Mouse (Mus musculus) neural tube, embryonic 14.5 days (tissue): Measurements from ENCODE around the gene Gm49450. TPM values are rescaled to one million over a fixed set of nuclear protein-coding genes. Genes with fewer than 3 reads are reported as not detected.
A peak's percentile ranks its signal among the peaks of the same experiment; 100 is the strongest.
"Not testable (repeated sequence)": the region's sequence is repeated elsewhere in the genome, so short reads cannot be mapped to it uniquely, and the experiment has no call there.

Experiments
- ATAC-seq: fragments of 200-750 bp; cut with Nextera tagmentation; 2 replicates; pipeline ENCODE4 v1.8.0; 2017; ENCODE audit warnings: low read depth, mild to moderate bottlenecking, moderate TSS enrichment, moderate library complexity
- H3K27ac ChIP-seq: fragments of 300-500 bp; sonication (generic); 2 replicates; pipeline ENCODE4 v1.5.1; 2014; ENCODE audit warnings: low read depth, mild to moderate bottlenecking, control low read depth, low read length, moderate library complexity, mixed read lengths
- H3K27me3 ChIP-seq: fragments of 300-500 bp; sonication (generic); 2 replicates; pipeline ENCODE4 v1.6.1; 2014; ENCODE audit warnings: low read length; ENCODE audit not compliant: control insufficient read depth, insufficient read depth
- H3K36me3 ChIP-seq: fragments of 300-500 bp; sonication (generic); 2 replicates; pipeline ENCODE4 v1.6.1; 2014; ENCODE audit warnings: low read length, mixed read lengths; ENCODE audit not compliant: control insufficient read depth, insufficient read depth
- H3K4me1 ChIP-seq: fragments of 300-500 bp; sonication (generic); 2 replicates; pipeline ENCODE4 v1.6.1; 2014; ENCODE audit warnings: low read length; ENCODE audit not compliant: control insufficient read depth, insufficient read depth
- H3K4me2 ChIP-seq: fragments of 300-500 bp; sonication (generic); 2 replicates; pipeline ENCODE4 v1.6.1; 2014; ENCODE audit warnings: mild to moderate bottlenecking, low read depth, low read length, control low read depth
- H3K4me3 ChIP-seq: fragments of 300-500 bp; sonication (generic); 2 replicates; pipeline ENCODE4 v1.5.1; 2014; ENCODE audit warnings: low read depth, low read length, control low read depth, mixed read lengths
- H3K9ac ChIP-seq: fragments of 300-500 bp; sonication (generic); replicated peaks from 2 replicates; pipeline ENCODE4 v1.6.1; 2014; ENCODE audit warnings: low read depth, mild to moderate bottlenecking, control low read depth, low read length, mixed read lengths
- H3K9me3 ChIP-seq: fragments of 300-500 bp; sonication (generic); 2 replicates; pipeline ENCODE4 v1.6.1; 2016; ENCODE audit warnings: low read length; ENCODE audit not compliant: control insufficient read depth
- WGBS: fragments of 180-500 bp; shearing (Covaris S2); extraction: QIAGEN DNeasy Blood & Tissue Kit; methylation state at CpG from one replicate; pipeline ENCODE4 v1.1.7; 2014; 5-methylcytosine and 5-hydroxymethylcytosine counted together
- polyA plus RNA-seq: library from polyadenylated mRNA; unstranded; fragments of >200 nt; fragmentation: Nextera tagmentation; extraction: Ambion mirVana; gene quantifications from 2 replicates; pipeline ENCODE4 v1.2.1, GENCODE M21; 2014

Gm49450 gene
- polyA plus RNA-seq, 1 experiment from 2014 or later: not detected

DNA sequence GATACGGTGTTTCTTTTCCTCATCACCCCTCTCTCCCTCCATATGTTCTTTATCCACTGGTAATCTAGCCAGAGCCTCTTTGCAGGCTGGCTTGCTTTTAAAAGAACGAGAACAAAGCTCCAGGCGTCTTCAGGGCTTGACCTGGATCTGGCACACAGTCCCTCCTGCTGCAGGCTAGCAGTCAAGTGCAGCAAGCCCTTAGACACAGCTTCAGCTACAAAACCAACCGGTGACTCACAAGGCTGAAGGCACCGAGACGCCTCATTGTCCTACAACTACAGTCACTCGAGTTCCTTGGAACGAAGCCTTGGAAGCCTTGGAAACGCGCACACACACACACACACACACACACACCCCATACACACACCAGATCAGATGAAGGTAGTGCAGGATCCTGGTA, 12.5 kb downstream of the Gm49450 start:
- Histone ChIP-seq H3K9ac (no peak overlapping the region), H3K36me3 (no peaks in the 10 kb centered on the region), H3K4me1 (no peaks in the 10 kb centered on the region), H3K9me3 (no peaks in the 10 kb centered on the region), H3K27ac (no peak overlapping the region), H3K4me2 (no peak overlapping the region), H3K4me3 (no peak overlapping the region), H3K27me3 (no peaks in the 10 kb centered on the region)
- no peak for ATAC-seq
- 61% methylated on average over 10 of the region's 10 CpGs for WGBS

DNA sequence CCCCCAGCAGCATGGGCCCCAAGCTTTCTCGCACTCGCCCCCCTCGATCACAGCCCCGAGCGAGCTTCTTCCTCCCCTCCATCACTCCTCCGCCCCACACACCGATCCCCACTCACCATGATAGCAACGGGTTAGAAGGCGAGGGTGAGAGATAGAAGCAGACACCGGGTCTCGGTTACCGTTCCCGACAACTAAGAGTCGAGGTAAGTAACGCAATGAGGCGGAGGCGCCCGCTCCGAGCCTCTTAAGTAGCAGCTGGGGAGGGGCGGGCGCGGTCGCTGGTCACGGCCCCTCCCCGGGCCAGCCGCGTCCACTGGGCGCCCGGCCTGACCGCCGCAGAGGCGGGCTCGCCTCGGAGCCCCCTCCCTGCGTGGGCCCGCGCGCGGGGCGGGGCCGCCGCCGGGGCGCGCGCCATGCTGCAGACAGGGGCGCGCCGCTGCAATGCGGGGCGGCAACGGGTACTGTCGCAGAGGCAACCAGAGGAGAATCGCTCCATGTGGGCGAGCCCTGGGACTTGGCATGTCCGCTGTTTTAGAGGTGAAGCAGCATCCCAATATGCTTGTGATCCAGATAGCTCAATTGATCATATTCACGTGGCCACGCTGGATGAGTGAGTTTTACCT, 19.0 kb downstream of the Gm49450 start, which contains the start of gene Tuba1b:
Tuba1b (minus strand) TSS at position 349 of the 623 bp plus-strand sequence.
- Histone ChIP-seq H3K9me3 (no peaks in the 10 kb centered on the region), H3K4me1 (peaks cover 20% of the 10 kb centered on the region), H3K4me3 (peak within 1 kb of the TSS; percentile 68), H3K36me3 (peaks cover 9% of the 10 kb centered on the region; the same call in 1 of the 2 replicates), H3K27ac (peak within 1 kb of the TSS; percentile 94), H3K9ac (peak within 1 kb of the TSS; percentile 69), H3K27me3 (no peaks in the 10 kb centered on the region), H3K4me2 (peak within 1 kb of the TSS; percentile 97)
- under 1% methylated on average over 35 of the region's 58 CpGs for WGBS
- ATAC-seq: peak; percentile 95

DNA sequence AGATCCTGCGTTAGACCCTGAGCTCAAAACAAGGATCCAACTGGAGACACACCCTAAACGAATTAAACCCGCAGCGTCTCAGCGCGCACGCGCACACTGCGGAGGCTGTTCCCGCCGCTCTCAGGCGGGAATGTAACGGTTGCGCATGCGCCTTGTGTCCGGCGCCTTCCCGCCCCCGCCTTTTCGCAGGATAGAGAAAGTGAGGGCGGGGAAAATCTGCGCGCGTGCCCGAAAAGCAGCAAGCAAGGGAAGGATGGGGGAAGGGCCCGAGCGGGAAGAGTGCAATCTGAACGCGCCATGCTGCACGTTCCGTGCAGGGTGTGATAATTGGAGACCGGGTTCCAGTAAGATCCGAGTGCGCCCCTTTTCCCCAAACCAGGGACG, 19.5 kb downstream of the Gm49450 start:
- Histone ChIP-seq H3K4me2 (peak overlapping the region; percentile 97), H3K27ac (peak overlapping the region; percentile 94), H3K36me3 (peaks cover 9% of the 10 kb centered on the region; the same call in 1 of the 2 replicates), H3K27me3 (no peaks in the 10 kb centered on the region), H3K9me3 (no peaks in the 10 kb centered on the region), H3K4me1 (peaks cover 20% of the 10 kb centered on the region), H3K4me3 (peak overlapping the region; percentile 68), H3K9ac (peak overlapping the region; percentile 69)
- ATAC-seq: peak; percentile 85
- under 1% methylated on average over 35 of the region's 35 CpGs for WGBS

DNA sequence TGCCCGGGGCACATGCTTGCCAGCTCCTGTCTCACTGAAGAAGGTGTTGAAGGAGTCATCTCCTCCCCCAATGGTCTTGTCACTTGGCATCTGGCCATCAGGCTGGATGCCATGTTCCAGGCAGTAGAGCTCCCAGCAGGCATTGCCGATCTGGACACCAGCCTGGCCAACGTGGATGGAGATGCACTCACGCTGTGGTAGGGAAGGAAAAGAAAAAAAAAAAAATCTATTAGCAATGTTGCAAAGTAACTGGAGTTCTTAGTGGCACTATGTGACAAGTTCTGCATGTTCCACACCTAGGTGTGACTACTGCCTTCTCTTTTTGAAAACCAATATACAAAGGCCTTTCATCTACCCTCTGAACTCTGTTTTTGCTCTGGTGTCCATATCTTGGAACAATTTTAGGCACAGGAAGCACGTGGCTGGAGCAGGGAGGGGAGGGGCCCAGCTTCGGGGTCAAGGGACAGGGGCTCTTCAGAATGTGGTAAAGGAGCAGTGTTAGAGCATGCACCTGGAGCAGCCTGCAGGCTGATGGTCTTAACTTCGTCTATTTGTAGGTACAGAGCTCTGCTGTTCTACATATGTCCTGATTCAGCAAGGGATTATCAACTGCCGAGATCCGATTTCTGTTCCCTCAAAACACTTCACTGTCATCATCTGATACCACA, 20.2 kb downstream of the Gm49450 start:
- peak overlapping the region; percentile 97 for H3K4me2 ChIP-seq
- H3K9ac ChIP-seq: peak overlapping the region; percentile 69
- 0 out of 2 replicates have a peak, but pooled peaks have one; percentile 9 for ATAC-seq
- not testable (repeated sequence) for H3K27me3 ChIP-seq, H3K9me3 ChIP-seq, H3K36me3 ChIP-seq
- 14% methylated on average over 8 of the region's 9 CpGs for WGBS
- peak overlapping the region; percentile 68 for H3K4me3 ChIP-seq
- peaks cover 20% of the 10 kb centered on the region for H3K4me1 ChIP-seq
- peak overlapping the region; percentile 94; the same call in 1 of the 2 replicates for H3K27ac ChIP-seq

DNA sequence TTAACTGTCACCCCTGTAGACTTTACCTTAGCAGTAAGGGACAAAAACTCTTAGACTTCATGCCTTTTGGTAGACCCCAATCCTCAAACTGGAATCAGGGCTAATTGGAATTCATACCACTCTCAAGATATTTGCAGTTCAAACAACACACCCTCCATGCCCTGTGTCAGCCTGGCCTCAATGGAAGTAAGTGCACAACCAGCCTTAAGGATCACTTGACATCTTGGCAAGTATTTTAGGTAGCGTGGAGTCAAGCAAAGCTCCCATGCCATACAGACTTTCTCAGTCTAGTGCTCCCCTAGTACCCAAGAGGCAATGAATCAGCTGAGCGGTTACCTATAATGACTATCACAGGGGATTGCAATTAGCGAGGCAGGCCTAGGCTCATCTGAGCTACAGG, 22.4 kb downstream of the Gm49450 start:
- Histone ChIP-seq H3K4me3 (no peak overlapping the region), H3K36me3 (peaks cover 9% of the 10 kb centered on the region; the same call in 1 of the 2 replicates), H3K4me1 (peaks cover 20% of the 10 kb centered on the region), H3K27me3 (no peaks in the 10 kb centered on the region), H3K9me3 (no peaks in the 10 kb centered on the region), H3K4me2 (no peak overlapping the region), H3K27ac (no peak overlapping the region), H3K9ac (no peak overlapping the region)
- ATAC-seq: no peak
- 60% methylated on average over 3 of the region's 3 CpGs for WGBS

DNA sequence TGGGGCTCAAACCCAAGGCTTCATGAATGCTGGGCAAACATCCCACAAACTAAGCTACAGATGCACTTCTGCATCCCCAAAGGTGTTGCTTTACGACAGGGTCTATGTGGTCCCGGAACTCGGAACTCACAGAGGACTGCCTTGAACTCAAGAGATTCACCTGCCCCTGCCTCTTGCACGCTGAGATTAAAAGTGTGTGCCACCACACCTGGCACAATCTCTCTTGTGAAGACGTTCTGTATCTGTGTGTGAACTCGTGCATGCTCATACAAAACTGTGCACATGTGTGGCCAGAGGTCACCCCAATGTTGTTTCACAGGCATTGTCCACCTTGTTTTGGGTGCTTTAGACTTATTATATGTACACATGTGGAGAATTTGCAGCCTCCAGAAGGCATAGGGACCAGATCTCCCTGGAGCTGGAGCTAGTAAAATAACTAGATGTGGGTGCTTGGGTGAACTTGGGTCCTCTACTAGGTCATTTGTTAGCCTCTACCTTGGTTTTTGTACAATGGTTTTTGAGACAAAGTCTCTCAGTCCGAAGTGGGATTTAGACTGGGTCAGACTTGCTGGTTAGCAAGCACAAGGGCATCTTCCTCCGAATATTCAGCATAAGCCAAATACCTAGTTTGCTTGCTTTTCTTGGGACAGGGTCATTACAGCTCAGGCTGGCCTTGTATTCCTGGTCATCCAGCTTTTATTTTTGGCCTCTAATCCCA, 23.2 kb downstream of the Gm49450 start:
- 51% methylated on average over 8 of the region's 8 CpGs for WGBS
- no peaks in the 10 kb centered on the region for H3K27me3 ChIP-seq
- peaks cover 15% of the 10 kb centered on the region for H3K4me1 ChIP-seq
- no peak for ATAC-seq
- no peak overlapping the region for H3K4me3 ChIP-seq
- H3K27ac ChIP-seq: no peak overlapping the region
- no peak overlapping the region for H3K4me2 ChIP-seq
- H3K9ac ChIP-seq: no peak overlapping the region
- peaks cover 9% of the 10 kb centered on the region; the same call in 1 of the 2 replicates for H3K36me3 ChIP-seq
- H3K9me3 ChIP-seq: no peaks in the 10 kb centered on the region

DNA sequence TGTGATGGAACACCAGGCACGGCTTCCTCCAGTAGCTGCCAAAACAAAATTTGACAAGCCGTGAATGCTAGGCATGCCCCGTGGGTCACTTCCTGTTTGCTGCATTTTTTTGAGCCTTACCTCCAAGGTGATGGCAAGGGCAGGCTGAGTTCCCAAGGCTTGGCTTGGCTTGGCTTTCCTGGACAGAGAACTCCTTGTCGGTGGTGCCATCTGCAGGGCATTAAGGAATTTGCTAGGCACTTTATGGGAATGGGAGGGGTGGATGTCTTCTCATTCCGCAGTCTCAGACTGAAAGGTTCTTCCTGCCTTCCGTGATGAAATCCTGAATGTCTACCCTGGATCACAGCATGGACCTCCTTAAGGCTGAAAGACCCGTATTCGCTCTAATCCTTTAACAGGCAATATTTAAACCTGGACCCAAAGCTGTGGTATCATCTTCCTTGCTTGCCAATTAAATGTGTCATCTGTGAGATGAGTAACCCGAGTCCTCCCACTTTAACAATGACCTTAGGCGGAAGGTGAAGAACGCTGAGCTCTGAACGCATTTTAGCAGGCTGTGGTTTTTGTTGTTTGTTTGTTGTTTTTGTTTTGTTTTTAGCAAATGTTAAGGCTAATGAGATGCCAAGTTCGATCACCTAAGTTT, 24.6 kb downstream of the Gm49450 start:
- Histone ChIP-seq H3K9ac (no peak overlapping the region), H3K27ac (no peak overlapping the region), H3K4me1 (peaks cover 9% of the 10 kb centered on the region), H3K9me3 (no peaks in the 10 kb centered on the region), H3K27me3 (no peaks in the 10 kb centered on the region), H3K4me2 (no peak overlapping the region), H3K36me3 (peaks cover 9% of the 10 kb centered on the region; the same call in 1 of the 2 replicates), H3K4me3 (no peak overlapping the region)
- 19% methylated on average over 13 of the region's 13 CpGs for WGBS
- no peak; the same call in 1 of the 2 replicates for ATAC-seq

DNA sequence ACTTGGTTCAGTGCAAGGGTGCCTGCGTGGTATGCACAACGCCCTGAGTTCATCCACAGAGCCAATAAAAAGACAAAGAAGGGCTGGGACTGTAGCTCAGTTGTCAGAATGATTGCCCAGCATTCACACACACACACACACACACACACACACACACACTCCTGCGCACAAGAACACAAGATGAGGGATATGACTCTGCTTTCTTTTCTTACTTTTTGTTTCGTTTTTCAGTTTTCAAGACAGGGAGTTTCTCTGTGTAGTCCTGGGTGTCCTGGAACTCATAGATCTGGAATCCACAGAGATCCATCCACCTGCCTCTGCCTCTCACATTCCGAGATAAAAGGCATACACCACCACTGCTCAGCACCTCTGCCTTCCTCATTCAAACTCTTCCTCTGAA, 25.8 kb downstream of the Gm49450 start:
- ATAC-seq: no peak
- 78% methylated on average over 5 of the region's 5 CpGs for WGBS
- H3K9me3 ChIP-seq: no peaks in the 10 kb centered on the region
- peaks cover 9% of the 10 kb centered on the region; the same call in 1 of the 2 replicates for H3K36me3 ChIP-seq
- no peak overlapping the region for H3K27ac ChIP-seq
- H3K9ac ChIP-seq: no peak overlapping the region
- H3K4me1 ChIP-seq: peaks cover 6% of the 10 kb centered on the region; the same call in 1 of the 2 replicates
- H3K4me2 ChIP-seq: no peak overlapping the region
- H3K4me3 ChIP-seq: no peak overlapping the region
- no peaks in the 10 kb centered on the region for H3K27me3 ChIP-seq
